Mouse (Mus musculus) hindbrain, embryonic 12.5 days (tissue): Measurements from ENCODE around the gene Lipc. TPM values are rescaled to one million over a fixed set of nuclear protein-coding genes. Genes with fewer than 3 reads are reported as not detected.

ENCODE experiments used
- ATAC-seq: fragments of 200-750 bp; cut with Nextera tagmentation; 2 replicates; pipeline ENCODE4 v1.8.0; 2017; ENCODE audit warnings: moderate TSS enrichment; ENCODE audit not compliant: low FRiP score
- H3K27ac ChIP-seq: fragments of 300-500 bp; sonication (generic); 2 replicates; pipeline ENCODE4 v1.5.1; 2016; ENCODE audit warnings: mild to moderate bottlenecking
- H3K27me3 ChIP-seq: fragments of 300-500 bp; sonication (generic); 2 replicates; pipeline ENCODE4 v1.6.1; 2016; ENCODE audit warnings: mild to moderate bottlenecking
- H3K36me3 ChIP-seq: fragments of 300-500 bp; sonication (generic); 2 replicates; pipeline ENCODE4 v1.6.1; 2016; ENCODE audit warnings: mild to moderate bottlenecking
- H3K4me1 ChIP-seq: fragments of 300-500 bp; sonication (generic); 2 replicates; pipeline ENCODE4 v1.6.1; 2016
- H3K4me2 ChIP-seq: fragments of 300-500 bp; sonication (generic); replicated peaks from 2 replicates; pipeline ENCODE4 v1.6.1; 2016; ENCODE audit warnings: mild to moderate bottlenecking
- H3K4me3 ChIP-seq: fragments of 300-500 bp; sonication (generic); 2 replicates; pipeline ENCODE4 v1.5.1; 2016; ENCODE audit warnings: mild to moderate bottlenecking
- H3K9ac ChIP-seq: fragments of 300-500 bp; sonication (generic); 2 replicates; pipeline ENCODE4 v1.6.1; 2016; ENCODE audit warnings: mild to moderate bottlenecking, moderate library complexity
- H3K9me3 ChIP-seq: fragments of 300-500 bp; sonication (generic); replicated peaks from 2 replicates; pipeline ENCODE4 v1.6.1; 2016; ENCODE audit warnings: mild to moderate bottlenecking
- WGBS: fragments of 180-500 bp; shearing (Covaris S2); methylation state at CpG from one replicate; pipeline ENCODE4 v1.1.7; 2016; 5-methylcytosine and 5-hydroxymethylcytosine counted together
- polyA plus RNA-seq: library from polyadenylated mRNA; unstranded; fragments of >200 nt; fragmentation: Nextera tagmentation; extraction: Ambion mirVana; gene quantifications from 2 replicates; pipeline ENCODE4 v1.2.1, GENCODE M21; 2016

Gene Lipc
- polyA plus RNA-seq, 1 experiment from 2014 or later, result 0.70 TPM

DNA sequence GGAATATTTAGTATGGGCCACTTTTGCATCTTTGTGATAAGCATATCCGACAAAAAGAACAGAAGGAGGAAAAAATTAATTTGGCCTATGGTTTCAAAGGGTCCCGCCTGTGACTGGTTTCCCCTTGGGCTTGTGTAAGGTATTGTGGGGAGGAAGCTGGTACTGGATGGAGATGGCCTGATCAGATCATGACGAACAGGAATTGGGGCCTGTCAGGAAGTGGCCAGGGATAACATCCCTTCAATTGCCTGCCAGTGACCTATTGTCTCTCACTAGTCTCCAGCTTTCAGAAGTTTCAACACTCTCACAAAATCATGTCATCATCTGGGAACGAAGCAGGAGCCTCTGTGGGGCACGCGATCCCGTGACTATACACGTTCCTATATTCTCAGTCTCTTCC, 2.7 kb downstream of the Lipc start:
- no peak for ATAC-seq
- Histone ChIP-seq H3K4me3 (no peak overlapping the region), H3K9ac (no peak overlapping the region), H3K9me3 (no peaks in the 10 kb centered on the region), H3K36me3 (no peaks in the 10 kb centered on the region), H3K4me2 (no peak overlapping the region), H3K4me1 (no peaks in the 10 kb centered on the region; the same call in 1 of the 2 replicates), H3K27me3 (no peaks in the 10 kb centered on the region), H3K27ac (no peak overlapping the region)
- WGBS, result 79% methylated on average over 8 of the region's 8 CpGs

DNA sequence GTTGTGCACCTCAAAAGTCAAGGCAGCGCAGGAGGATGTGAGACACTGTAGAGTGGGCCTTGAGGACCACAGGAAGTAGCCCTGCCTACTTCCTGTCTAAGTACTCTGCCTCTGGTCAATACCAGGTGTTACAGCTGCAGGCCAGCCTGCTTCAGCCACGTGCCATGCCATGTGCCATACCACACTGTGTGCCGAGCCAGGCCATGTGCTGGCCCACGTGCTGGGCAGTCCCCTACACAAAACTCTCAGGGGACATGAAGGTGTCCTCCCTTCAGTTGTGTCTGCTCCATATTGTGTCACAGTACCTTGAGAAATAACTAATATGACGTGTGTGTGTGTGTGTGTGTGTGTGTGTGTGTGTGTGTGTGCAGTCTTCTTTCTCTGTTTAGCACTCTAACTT, 4.7 kb downstream of the Lipc start:
- H3K4me2 ChIP-seq, result no peak overlapping the region
- no peak overlapping the region for H3K9ac ChIP-seq
- H3K36me3 ChIP-seq, result no peaks in the 10 kb centered on the region
- H3K4me3 ChIP-seq, result no peak overlapping the region
- 86% methylated on average over 5 of the region's 5 CpGs for whole genome bisulfite sequencing
- no peak for ATAC-seq
- no peaks in the 10 kb centered on the region for H3K9me3 ChIP-seq
- no peaks in the 10 kb centered on the region for H3K27me3 ChIP-seq
- no peak overlapping the region for H3K27ac ChIP-seq
- H3K4me1 ChIP-seq, result no peaks in the 10 kb centered on the region; the same call in 1 of the 2 replicates

DNA sequence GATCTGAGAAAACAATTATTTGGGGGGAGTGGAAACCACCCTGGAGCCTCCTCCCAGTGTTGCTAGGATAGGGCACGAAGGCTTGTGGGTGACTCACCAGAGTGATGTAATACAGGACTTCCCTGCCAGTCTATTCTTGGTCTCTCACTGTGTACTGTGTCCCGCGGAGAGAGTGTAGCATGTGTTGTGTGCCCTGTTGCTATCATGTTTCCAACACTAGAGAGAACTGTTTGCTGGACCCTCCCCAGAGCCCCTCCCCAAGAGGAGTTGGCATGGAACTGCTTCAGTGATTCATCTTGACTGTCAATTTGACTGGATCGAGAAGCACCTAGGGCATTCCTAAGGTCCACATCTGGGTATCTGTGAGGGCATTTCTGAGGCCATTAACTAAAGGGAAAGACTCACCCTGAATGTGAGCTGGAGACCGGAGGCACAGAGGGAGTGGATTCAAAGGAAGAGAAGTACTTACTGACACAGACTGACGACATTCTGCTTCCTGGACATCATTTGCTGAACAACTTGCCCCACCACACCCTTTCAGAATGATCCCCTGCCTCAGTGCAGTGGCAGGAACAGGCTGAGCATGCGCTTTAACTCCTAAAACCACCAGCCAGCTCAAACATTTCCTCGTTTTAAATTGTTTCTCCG, 9.2 kb downstream of the Lipc start:
- no peak for ATAC-seq
- Histone ChIP-seq H3K4me2 (no peak overlapping the region), H3K27ac (no peak overlapping the region), H3K9ac (no peak overlapping the region), H3K4me1 (no peaks in the 10 kb centered on the region), H3K27me3 (no peaks in the 10 kb centered on the region), H3K4me3 (no peak overlapping the region), H3K36me3 (no peaks in the 10 kb centered on the region), H3K9me3 (no peaks in the 10 kb centered on the region)
- WGBS, result 80% methylated on average over 9 of the region's 9 CpGs

GRCm38 (mm10) chr9:70939752-70940501, 12.1 kb downstream of the Lipc start:
- H3K27ac ChIP-seq, result no peak overlapping the region
- H3K27me3 ChIP-seq, result no peaks in the 10 kb centered on the region
- H3K4me1 ChIP-seq, result no peaks in the 10 kb centered on the region
- no peaks in the 10 kb centered on the region for H3K36me3 ChIP-seq
- no peak for ATAC-seq
- H3K4me3 ChIP-seq, result no peak overlapping the region
- 67% methylated on average over 8 of the region's 8 CpGs for WGBS
- H3K9me3 ChIP-seq, result no peaks in the 10 kb centered on the region
- H3K4me2 ChIP-seq, result no peak overlapping the region
- no peak overlapping the region for H3K9ac ChIP-seq

DNA sequence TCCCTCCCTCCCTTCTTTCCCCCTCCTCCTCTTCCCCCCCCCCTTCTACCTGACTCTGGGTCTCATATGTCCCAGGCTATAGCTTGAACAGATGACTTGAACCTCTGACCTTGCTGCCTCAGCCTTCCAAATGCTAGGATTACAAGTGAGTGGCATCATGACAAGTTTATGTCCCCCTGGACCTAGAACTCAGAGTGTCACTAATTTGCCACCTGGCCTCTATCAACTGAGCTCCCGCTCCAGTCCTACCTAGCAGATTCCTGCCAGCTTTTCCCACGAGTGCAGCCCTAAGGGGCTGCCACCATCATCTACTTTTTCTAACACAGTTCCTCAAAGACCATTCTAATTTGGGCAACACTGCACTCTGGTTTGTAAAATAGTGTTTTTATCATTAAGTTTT, 13.2 kb downstream of the Lipc start:
- no peak for ATAC-seq
- no peaks in the 10 kb centered on the region for H3K4me1 ChIP-seq
- H3K4me3 ChIP-seq, result no peak overlapping the region
- H3K9ac ChIP-seq, result no peak overlapping the region
- H3K9me3 ChIP-seq, result no peaks in the 10 kb centered on the region
- 63% methylated on average over 2 of the region's 2 CpGs for WGBS
- no peaks in the 10 kb centered on the region for H3K27me3 ChIP-seq
- H3K4me2 ChIP-seq, result no peak overlapping the region
- no peaks in the 10 kb centered on the region for H3K36me3 ChIP-seq
- no peak overlapping the region for H3K27ac ChIP-seq

- H3K4me3 ChIP-seq, result no peak overlapping the region
- no peaks in the 10 kb centered on the region for H3K36me3 ChIP-seq
- no peaks in the 10 kb centered on the region for H3K27me3 ChIP-seq
- no peaks in the 10 kb centered on the region for H3K4me1 ChIP-seq
- no peak for ATAC-seq
- WGBS, result 90% methylated on average over 6 of the region's 6 CpGs
- H3K4me2 ChIP-seq, result no peak overlapping the region
- H3K27ac ChIP-seq, result no peak overlapping the region
- H3K9me3 ChIP-seq, result no peaks in the 10 kb centered on the region
- H3K9ac ChIP-seq, result no peak overlapping the region
Observed at GRCm38 (mm10) chr9:70938134-70938533, 13.9 kb downstream of the Lipc start.

DNA sequence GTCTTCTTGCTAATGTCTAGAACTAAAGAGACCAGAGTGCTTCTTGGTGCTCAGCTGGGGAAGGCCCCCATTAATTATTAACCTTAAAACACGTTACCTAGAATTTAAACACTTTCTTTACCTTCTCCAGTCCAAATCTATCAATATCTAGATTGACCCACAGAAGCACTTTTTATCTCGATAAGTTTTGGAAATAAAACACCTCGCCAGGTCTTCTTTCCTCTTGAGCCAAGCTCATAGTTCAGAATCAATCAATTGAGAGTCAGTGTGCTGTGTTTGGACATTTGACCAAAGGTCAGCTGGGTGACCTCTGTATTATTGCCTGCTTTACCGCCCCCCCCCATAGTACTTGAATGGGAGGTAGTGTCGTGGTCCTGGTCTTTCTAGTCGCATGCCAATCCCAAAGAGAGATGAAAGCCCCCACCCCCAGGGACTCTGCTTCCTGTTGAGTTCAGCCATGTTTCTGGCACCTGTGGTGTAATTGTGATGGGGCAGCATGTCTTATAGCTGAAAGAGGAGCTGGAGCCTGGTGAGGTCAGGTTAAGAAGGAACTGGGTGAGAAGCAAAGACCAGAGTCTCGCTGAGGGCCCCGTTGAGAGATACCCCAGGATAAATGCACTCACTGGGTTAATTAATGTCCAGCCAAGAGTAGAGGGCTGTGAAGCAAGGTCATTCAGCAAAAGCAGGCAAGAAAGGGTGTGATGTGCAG, 17.3 kb downstream of the Lipc start:
- ATAC-seq, result no peak
- Histone ChIP-seq H3K4me3 (no peak overlapping the region), H3K4me1 (no peaks in the 10 kb centered on the region), H3K9ac (no peak overlapping the region), H3K9me3 (no peaks in the 10 kb centered on the region), H3K36me3 (no peaks in the 10 kb centered on the region), H3K4me2 (no peak overlapping the region), H3K27ac (no peak overlapping the region), H3K27me3 (no peaks in the 10 kb centered on the region)
- 44% methylated on average over 8 of the region's 8 CpGs for WGBS

DNA sequence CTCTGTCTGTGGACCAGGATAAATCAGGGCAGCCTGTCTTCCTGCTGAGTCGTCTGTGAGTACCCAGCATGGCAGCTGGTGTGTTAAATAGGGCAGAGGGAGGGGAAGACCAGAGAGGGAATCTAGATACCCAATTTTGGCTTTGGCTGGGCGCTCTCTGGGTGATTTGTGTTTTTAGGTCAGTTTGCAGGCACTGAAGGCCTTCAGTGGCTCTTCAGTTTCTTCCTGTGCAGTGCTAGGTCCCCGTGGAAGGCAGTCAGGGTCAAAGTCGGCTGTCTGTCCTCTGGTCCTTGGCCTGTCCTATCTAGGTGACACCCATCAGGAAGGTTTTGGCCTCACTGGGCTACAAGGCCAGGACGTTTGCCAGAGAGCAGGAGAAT, 21.4 kb downstream of the Lipc start:
- Histone ChIP-seq H3K27ac (no peak overlapping the region), H3K4me2 (no peak overlapping the region), H3K9me3 (no peaks in the 10 kb centered on the region), H3K4me1 (no peaks in the 10 kb centered on the region), H3K4me3 (no peak overlapping the region), H3K27me3 (no peaks in the 10 kb centered on the region), H3K36me3 (no peaks in the 10 kb centered on the region), H3K9ac (no peak overlapping the region)
- ATAC-seq, result no peak
- 83% methylated on average over 5 of the region's 5 CpGs for WGBS

DNA sequence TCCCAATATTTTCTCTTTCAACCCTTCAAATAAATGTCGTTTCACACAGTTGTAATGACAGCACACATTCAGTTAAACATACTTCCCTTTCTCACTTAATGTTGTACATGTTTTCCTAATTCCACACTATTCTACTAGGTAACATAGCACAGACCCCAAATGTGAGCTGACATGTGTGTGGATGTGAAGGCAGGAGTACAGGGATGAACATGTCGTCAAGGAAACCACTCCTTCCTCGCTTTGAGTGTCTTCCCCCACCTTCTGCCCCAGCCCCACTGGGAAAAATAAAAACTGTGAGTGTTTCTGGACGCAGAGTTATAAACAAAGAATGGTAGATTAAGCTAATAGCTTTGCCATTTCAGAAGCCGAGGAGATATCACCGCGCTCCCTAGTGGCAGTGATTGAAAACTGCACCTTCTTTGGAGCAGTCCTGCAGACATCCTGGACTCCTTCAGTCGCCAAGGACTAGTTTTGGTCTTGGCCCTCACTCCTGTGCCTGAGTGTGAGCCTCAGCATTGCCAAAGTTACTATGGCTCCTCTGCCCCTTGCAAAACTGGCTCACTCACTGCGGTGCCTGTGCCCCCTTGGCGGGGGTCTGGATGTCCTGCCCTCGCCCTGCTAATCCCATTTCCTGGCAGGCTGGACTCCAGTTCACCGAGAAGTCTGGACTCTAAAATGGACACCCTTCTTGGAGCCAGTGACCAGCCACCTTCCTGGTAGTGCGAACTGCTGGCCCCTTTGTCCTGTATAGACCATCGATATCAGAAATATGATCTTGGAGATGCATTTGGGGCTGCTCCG, 22.0 kb downstream of the Lipc start:
- Histone ChIP-seq H3K36me3 (no peaks in the 10 kb centered on the region), H3K27me3 (no peaks in the 10 kb centered on the region), H3K4me2 (no peak overlapping the region), H3K4me1 (no peaks in the 10 kb centered on the region), H3K4me3 (no peak overlapping the region), H3K27ac (no peak overlapping the region), H3K9me3 (no peaks in the 10 kb centered on the region), H3K9ac (no peak overlapping the region)
- WGBS, result 56% methylated on average over 15 of the region's 15 CpGs
- no peak for ATAC-seq

DNA sequence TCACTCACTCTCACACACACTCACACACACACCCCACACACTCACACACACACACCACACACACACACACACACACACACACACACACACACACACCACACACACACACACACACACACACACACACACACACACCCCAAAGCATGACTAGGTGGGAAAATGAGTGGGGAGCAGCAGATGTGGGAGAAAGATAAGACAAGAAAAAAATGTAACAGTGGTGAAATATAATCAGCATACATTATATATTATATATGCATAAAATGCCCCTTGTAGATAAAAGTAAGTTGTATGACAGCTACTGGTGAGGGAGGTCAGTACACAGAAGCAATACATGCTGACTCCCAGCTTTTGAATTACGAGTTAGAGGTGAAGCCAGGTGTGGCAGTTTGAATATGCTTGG, 23.6 kb downstream of the Lipc start:
- Histone ChIP-seq H3K9ac (no peak overlapping the region), H3K9me3 (no peaks in the 10 kb centered on the region), H3K36me3 (no peaks in the 10 kb centered on the region), H3K4me2 (no peak overlapping the region), H3K27ac (no peak overlapping the region), H3K27me3 (no peaks in the 10 kb centered on the region), H3K4me1 (no peaks in the 10 kb centered on the region), H3K4me3 (no peak overlapping the region)
- 85% methylated on average over 1 of the region's 1 CpGs for WGBS
- no peak for ATAC-seq

DNA sequence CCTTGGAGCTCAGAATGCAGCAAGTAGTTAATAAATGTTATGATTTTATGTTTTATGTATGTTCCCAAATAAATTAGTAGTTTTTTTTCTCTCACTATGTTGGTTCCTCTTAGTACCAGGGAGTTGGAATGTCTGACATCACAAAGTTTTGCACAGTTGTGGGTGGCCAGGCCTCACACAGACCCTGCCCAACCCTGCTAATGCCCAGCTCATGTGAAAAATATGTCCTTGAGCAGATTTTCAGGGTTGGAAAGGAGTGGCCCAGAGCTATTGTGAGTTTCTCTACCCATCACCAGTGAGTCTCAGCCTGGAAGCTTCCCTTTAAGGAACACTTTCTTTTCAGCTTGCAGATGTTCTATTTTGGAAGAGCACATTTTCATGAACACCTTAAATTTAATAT, 24.3 kb downstream of the Lipc start:
- H3K27me3 ChIP-seq, result no peaks in the 10 kb centered on the region
- H3K36me3 ChIP-seq, result no peaks in the 10 kb centered on the region
- H3K4me1 ChIP-seq, result no peaks in the 10 kb centered on the region
- no peak overlapping the region for H3K4me3 ChIP-seq
- no peaks in the 10 kb centered on the region for H3K9me3 ChIP-seq
- H3K4me2 ChIP-seq, result no peak overlapping the region
- ATAC-seq, result no peak
- no peak overlapping the region for H3K9ac ChIP-seq
- H3K27ac ChIP-seq, result no peak overlapping the region
